Mouse (Mus musculus) lung, postnatal 0 days (tissue): Measurements from ENCODE around the gene Kif11. TPM values are rescaled to one million over a fixed set of nuclear protein-coding genes. Genes with fewer than 3 reads are reported as not detected.

ENCODE experiments used
- ATAC-seq: fragments of 200-750 bp; cut with Nextera tagmentation; 2 replicates; pipeline ENCODE4 v1.8.0; 2017; ENCODE audit warnings: moderate library complexity
- DNase-seq: peaks from one replicate; pipeline ENCODE4 v3.0.0-alpha.2; 2016; ENCODE audit warnings: low spot score
- H3K27ac ChIP-seq: fragments of 300-500 bp; sonication (generic); 2 replicates; pipeline ENCODE4 v1.5.1; 2014; ENCODE audit warnings: antibody characterized with exemption, mild to moderate bottlenecking, low read length, mixed read lengths
- H3K27me3 ChIP-seq: fragments of 300-500 bp; sonication (generic); replicated peaks from 2 replicates; pipeline ENCODE4 v1.6.1; 2014; ENCODE audit warnings: low read length, mixed read lengths; ENCODE audit not compliant: insufficient read depth
- H3K36me3 ChIP-seq: fragments of 300-500 bp; sonication (generic); 2 replicates; pipeline ENCODE4 v1.6.1; 2014; ENCODE audit warnings: low read length, mixed read lengths; ENCODE audit not compliant: insufficient read depth
- H3K4me1 ChIP-seq: fragments of 300-500 bp; sonication (generic); 2 replicates; pipeline ENCODE4 v1.6.1; 2014; ENCODE audit warnings: antibody characterized with exemption, low read depth, low read length, mixed read lengths; ENCODE audit not compliant: insufficient read depth
- H3K4me2 ChIP-seq: fragments of 300-500 bp; sonication (generic); replicated peaks from 2 replicates; pipeline ENCODE4 v1.6.1; 2014; ENCODE audit warnings: low read depth, mild to moderate bottlenecking, low read length, moderate library complexity, mixed read lengths
- H3K4me3 ChIP-seq: fragments of 300-500 bp; sonication (generic); 2 replicates; pipeline ENCODE4 v1.5.1; 2014; ENCODE audit warnings: low read depth, low read length
- H3K9ac ChIP-seq: fragments of 300-500 bp; sonication (generic); replicated peaks from 2 replicates; pipeline ENCODE4 v1.6.1; 2014; ENCODE audit warnings: low read depth, mild to moderate bottlenecking
- H3K9me3 ChIP-seq: fragments of 300-500 bp; sonication (generic); 2 replicates; pipeline ENCODE4 v1.6.1; 2016; ENCODE audit warnings: low read length, mixed read lengths
- CTCF ChIP-seq: IDR thresholded peaks from 2 replicates; pipeline ENCODE4 v1.5.1; 2016; ENCODE audit warnings: antibody characterized with exemption, mild to moderate bottlenecking
- EP300 ChIP-seq: IDR thresholded peaks from 2 replicates; pipeline ENCODE4 v1.6.1; 2016; ENCODE audit warnings: antibody characterized with exemption, mild to moderate bottlenecking, control low read depth
- WGBS: fragments of 180-500 bp; shearing (Covaris S2); extraction: QIAGEN DNeasy Blood & Tissue Kit; methylation state at CpG from one replicate; pipeline ENCODE4 v1.1.7; 2014; 5-methylcytosine and 5-hydroxymethylcytosine counted together
- polyA plus RNA-seq: library from polyadenylated mRNA; unstranded; fragments of >200 nt; fragmentation: Nextera tagmentation; extraction: Ambion mirVana; gene quantifications from 2 replicates; pipeline ENCODE4 v1.2.1, GENCODE M21; 2015

Kif11 gene
- 2.1 and 3.2 TPM in 2 replicates for polyA plus RNA-seq

DNA sequence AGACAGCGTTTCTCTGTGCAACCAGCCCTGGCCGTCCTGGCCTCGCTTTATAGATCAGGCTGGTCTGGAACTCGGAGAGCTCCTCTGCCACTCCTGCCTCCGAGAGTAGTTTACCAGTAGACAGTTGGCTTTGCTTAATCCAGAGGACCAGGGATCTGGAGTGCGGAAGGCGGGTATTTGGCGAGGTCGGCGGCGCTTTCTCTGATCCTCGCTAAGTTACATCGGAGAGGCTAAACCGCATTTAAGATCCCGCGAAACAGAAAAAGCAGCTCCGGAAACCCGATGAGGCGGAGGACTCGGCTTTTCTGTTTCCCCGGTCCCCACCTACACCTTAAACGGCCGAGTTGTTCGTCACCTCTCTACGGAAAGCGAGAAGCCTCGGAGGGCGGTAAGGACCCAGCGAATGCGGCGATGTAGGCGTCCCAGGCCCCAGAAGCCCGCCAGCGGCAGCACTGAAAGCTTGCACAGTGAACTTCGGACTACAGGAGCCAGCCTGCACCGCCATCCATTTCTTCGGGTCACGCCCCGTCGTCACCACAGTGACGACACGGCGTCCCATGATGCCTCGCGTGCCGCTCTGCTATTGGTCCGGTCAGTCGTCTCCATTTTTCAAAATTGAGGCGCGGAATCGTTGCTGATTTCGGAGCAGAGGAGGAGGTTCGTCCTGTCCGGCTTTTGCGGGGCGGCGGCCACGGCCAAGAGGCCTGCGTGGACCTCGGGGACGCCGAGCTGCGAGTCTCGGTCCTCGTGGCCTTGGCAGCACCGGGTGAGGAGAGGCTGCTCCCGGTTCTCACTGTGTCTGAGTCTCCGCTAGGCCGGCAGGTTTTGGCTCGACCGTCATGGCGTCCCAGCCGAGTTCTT lies at the start of gene Kif11:
TSS of gene Kif11 (plus strand) at position 649 of the 861 bp plus-strand sequence.
- WGBS: under 1% methylated on average over 73 of the region's 73 CpGs
- Histone ChIP-seq H3K9me3 (no peaks in the 10 kb centered on the region), H3K4me3 (peak within 1 kb of the TSS; percentile 90), H3K9ac (peak within 1 kb of the TSS; percentile 78), H3K27me3 (no peaks in the 10 kb centered on the region), H3K36me3 (no peaks in the 10 kb centered on the region), H3K27ac (peak within 1 kb of the TSS; percentile 94), H3K4me1 (peaks cover 4% of the 10 kb centered on the region; the same call in 1 of the 2 replicates), H3K4me2 (peak within 1 kb of the TSS; percentile 81)
- DNase-seq (peak; percentile 98), ATAC-seq (peak; percentile 100)
- TF ChIP-seq EP300 (no peak), CTCF (peak; percentile 29)

- no peak for DNase-seq
- Histone ChIP-seq H3K36me3 (0 out of 2 replicates have a peak, but pooled peaks cover 10% of the 10 kb centered on the region), H3K4me3 (no peak overlapping the region), H3K4me2 (no peak overlapping the region), H3K27me3 (no peaks in the 10 kb centered on the region), H3K9me3 (no peaks in the 10 kb centered on the region), H3K4me1 (no peaks in the 10 kb centered on the region), H3K9ac (no peak overlapping the region), H3K27ac (no peak overlapping the region)
- WGBS: 83% methylated on average over 5 of the region's 5 CpGs
- no peak for ATAC-seq
- TF ChIP-seq CTCF (no peak), EP300 (no peak)
Measured at GRCm38 (mm10) chr19:37327216-37327615, 49.0 kb upstream of the Kif11 start.

DNA sequence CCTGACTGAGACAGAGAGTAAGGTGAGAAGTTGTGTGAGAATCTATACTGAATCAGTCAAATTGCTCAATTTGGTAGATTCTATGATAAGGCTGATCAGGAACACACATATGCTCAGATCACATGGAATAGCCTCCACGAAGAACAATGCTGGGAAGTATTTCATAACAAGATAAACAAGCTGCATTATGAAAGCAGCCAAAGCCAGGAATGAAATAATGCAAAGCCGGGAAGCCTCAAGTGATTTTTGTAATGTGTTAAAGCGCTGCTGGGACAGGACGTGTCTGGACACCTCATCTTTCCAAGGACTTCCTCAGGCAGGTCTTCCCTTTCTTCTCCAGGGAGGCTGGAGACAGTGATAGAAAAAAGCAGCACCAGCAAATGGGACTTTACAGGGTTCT lies 43.5 kb upstream of the Kif11 start:
- WGBS: 49% methylated on average over 4 of the region's 4 CpGs
- Histone ChIP-seq H3K9ac (no peak overlapping the region), H3K27ac (no peak overlapping the region), H3K4me1 (no peaks in the 10 kb centered on the region), H3K4me2 (no peak overlapping the region), H3K36me3 (0 out of 2 replicates have a peak, but pooled peaks cover 10% of the 10 kb centered on the region), H3K9me3 (no peaks in the 10 kb centered on the region), H3K4me3 (no peak overlapping the region), H3K27me3 (no peaks in the 10 kb centered on the region)
- no peak for DNase-seq
- no peak for TF ChIP-seq EP300
- ATAC-seq: no peak

GRCm38 (mm10) chr19:37333357-37333756 lies 42.8 kb upstream of the Kif11 start:
- no peak for DNase-seq
- no peaks in the 10 kb centered on the region for H3K27me3 ChIP-seq
- H3K9ac ChIP-seq: no peak overlapping the region
- no peak for ATAC-seq
- no peaks in the 10 kb centered on the region for H3K9me3 ChIP-seq
- H3K36me3 ChIP-seq: 0 out of 2 replicates have a peak, but pooled peaks cover 5% of the 10 kb centered on the region
- no peak overlapping the region for H3K4me2 ChIP-seq
- no peak overlapping the region for H3K4me3 ChIP-seq
- H3K4me1 ChIP-seq: no peaks in the 10 kb centered on the region
- WGBS: 89% methylated on average over 5 of the region's 5 CpGs
- H3K27ac ChIP-seq: no peak overlapping the region
- TF ChIP-seq CTCF: no peak
- no peak for TF ChIP-seq EP300

- H3K27me3 ChIP-seq: no peaks in the 10 kb centered on the region
- no peak for DNase-seq
Measured at GRCm38 (mm10) chr19:37335392-37335791, 40.8 kb upstream of the Kif11 start.

DNA sequence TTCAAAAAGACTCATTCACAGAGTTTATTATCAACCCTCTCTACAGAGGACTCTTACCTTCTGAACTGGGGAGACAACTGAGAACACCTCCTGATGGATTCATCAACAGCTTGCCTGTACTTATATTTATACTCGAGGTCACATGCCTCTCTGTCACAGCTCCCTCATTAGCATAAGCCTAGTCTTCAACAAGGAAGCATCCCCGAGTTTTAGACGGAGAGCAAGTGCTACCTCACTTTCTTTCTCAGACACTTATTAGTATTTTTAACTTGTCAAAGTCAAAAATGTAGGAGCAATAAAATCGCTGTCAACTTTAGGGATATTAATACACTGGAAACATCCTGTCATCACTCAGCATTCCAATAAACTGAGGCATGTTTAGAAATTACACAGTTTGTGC lies 38.5 kb upstream of the Kif11 start, which contains the start of gene Ide:
TSS of gene Ide (minus strand) at position 101 of the 400 bp plus-strand sequence.
- no peaks in the 10 kb centered on the region for H3K36me3 ChIP-seq
- 67% methylated on average over 4 of the region's 4 CpGs for WGBS
- ATAC-seq (no peak), DNase-seq (no peak)
- no peaks in the 10 kb centered on the region for H3K9me3 ChIP-seq
- no peak within 1 kb of the TSS for H3K4me3 ChIP-seq
- no peaks in the 10 kb centered on the region for H3K4me1 ChIP-seq
- H3K9ac ChIP-seq: no peak within 1 kb of the TSS
- no peak within 1 kb of the TSS for H3K27ac ChIP-seq
- no peaks in the 10 kb centered on the region for H3K27me3 ChIP-seq
- no peak for TF ChIP-seq CTCF
- TF ChIP-seq EP300: no peak
- H3K4me2 ChIP-seq: no peak within 1 kb of the TSS

More at GRCm38 (mm10) chr19:37335392-37335791, 40.8 kb upstream of the Kif11 start:
- no peak overlapping the region for H3K9ac ChIP-seq
- H3K4me2 ChIP-seq: no peak overlapping the region
- H3K36me3 ChIP-seq: no peaks in the 10 kb centered on the region
- no peaks in the 10 kb centered on the region for H3K4me1 ChIP-seq
- H3K27ac ChIP-seq: no peak overlapping the region
- no peak overlapping the region for H3K4me3 ChIP-seq
- ATAC-seq: no peak
- no peak for TF ChIP-seq CTCF
- TF ChIP-seq EP300: no peak
- H3K9me3 ChIP-seq: no peaks in the 10 kb centered on the region
- 52% methylated on average over 1 of the region's 1 CpGs for WGBS
